Mouse (Mus musculus) myocyte (in vitro differentiated cells): ENCODE measurements around the gene Upk1b. TPM values are rescaled to one million over a fixed set of nuclear protein-coding genes. Genes with fewer than 3 reads are reported as not detected.

Source experiments
- H3K27me3 ChIP-seq: one replicate; pipeline ENCODE4 v1.6.1; 2011; ENCODE audit not compliant: control insufficient read depth, insufficient read depth, insufficient read length
- H3K36me3 ChIP-seq: one replicate; pipeline ENCODE4 v1.6.1; 2011; ENCODE audit not compliant: control insufficient read depth, insufficient read depth
- H3K4me2 ChIP-seq: one replicate; pipeline ENCODE4 v1.6.1; 2011; ENCODE audit warnings: low read depth, control low read depth
- H3K4me3 ChIP-seq: one replicate; pipeline ENCODE4 v1.5.1; 2011; ENCODE audit warnings: mild to moderate bottlenecking, control low read depth, moderate library complexity
- H3K79me2 ChIP-seq: one replicate; pipeline ENCODE4 v1.6.1; 2011; ENCODE audit not compliant: control insufficient read depth, insufficient read depth
- H3ac ChIP-seq: one replicate; pipeline ENCODE4 v1.6.1; 2011; ENCODE audit not compliant: control insufficient read depth, insufficient read length
- CEBPB ChIP-seq: IDR thresholded peaks from 2 replicates; pipeline ENCODE4 v1.6.1; 2011; ENCODE audit warnings: mild to moderate bottlenecking, moderate library complexity; ENCODE audit not compliant: poor library complexity, insufficient read depth, severe bottlenecking
- E2F4 ChIP-seq: IDR thresholded peaks from one replicate; pipeline ENCODE4 v1.6.1; 2011; ENCODE audit warnings: mild to moderate bottlenecking, control low read depth, moderate library complexity; ENCODE audit not compliant: insufficient read depth
- MAX ChIP-seq: IDR thresholded peaks from one replicate; pipeline ENCODE4 v1.6.1; 2011; ENCODE audit warnings: low read depth, mild to moderate bottlenecking, control low read depth
- MYOD1 ChIP-seq, 3 experiments: IDR thresholded peaks; one replicate each; pipeline ENCODE4 v1.6.1; 2011; ENCODE audit warnings: control low read depth in 2 of 3, low read depth in 2 of 3, mild to moderate bottlenecking in 2 of 3, moderate library complexity in 1 of 3; ENCODE audit not compliant: insufficient read length in 2 of 3, control insufficient read depth in 1 of 3
- MYOG ChIP-seq, 3 experiments: IDR thresholded peaks; one replicate each; pipeline ENCODE4 v1.6.1; 2011; ENCODE audit warnings: control low read depth in 2 of 3, low read depth in 2 of 3, mild to moderate bottlenecking in 2 of 3; ENCODE audit not compliant: insufficient read length in 2 of 3, control insufficient read depth in 1 of 3, insufficient read depth in 1 of 3
- POLR2A ChIP-seq: IDR thresholded peaks from one replicate; pipeline ENCODE4 v1.6.1; 2011; ENCODE audit warnings: low read depth, mild to moderate bottlenecking, control low read depth, moderate library complexity; ENCODE audit not compliant: insufficient read length
- POLR2AphosphoS2 ChIP-seq: IDR thresholded peaks from one replicate; pipeline ENCODE4 v1.6.1; 2011; ENCODE audit warnings: low read depth, control low read depth; ENCODE audit not compliant: insufficient read length
- REST ChIP-seq: IDR thresholded peaks from one replicate; pipeline ENCODE4 v1.6.1; 2011; ENCODE audit warnings: mild to moderate bottlenecking, control low read depth, moderate library complexity; ENCODE audit not compliant: insufficient read depth, insufficient read length
- SRF ChIP-seq: IDR thresholded peaks from one replicate; pipeline ENCODE4 v1.6.1; 2011; ENCODE audit warnings: low read depth; ENCODE audit not compliant: control insufficient read depth, insufficient read length
- TCF12 ChIP-seq: IDR thresholded peaks from one replicate; pipeline ENCODE4 v1.6.1; 2011; ENCODE audit warnings: mild to moderate bottlenecking, control low read depth; ENCODE audit not compliant: poor library complexity, insufficient read depth, severe bottlenecking
- TCF3 ChIP-seq: IDR thresholded peaks from one replicate; pipeline ENCODE4 v1.6.1; 2011; ENCODE audit warnings: low read depth, control low read depth; ENCODE audit not compliant: insufficient read length
- USF1 ChIP-seq: IDR thresholded peaks from one replicate; pipeline ENCODE4 v1.6.1; 2011; ENCODE audit warnings: low read depth, mild to moderate bottlenecking, control low read depth, moderate library complexity
- polyA plus RNA-seq: library from polyadenylated mRNA; unstranded; fragments of >200 nt; fragmentation: generic; extraction: Trizol; gene quantifications from one replicate; pipeline ENCODE4 v1.2.1, GENCODE M21; 2012; ENCODE audit warnings: missing spikeins

Upk1b gene
- polyA plus RNA-seq, 1 experiment: 0.44 TPM

GRCm38 (mm10) chr16:38798957-38799450, 1.1 kb downstream of the Upk1b start:
- TF ChIP-seq CEBPB: no peak
- no peak for TF ChIP-seq MAX
- TF ChIP-seq TCF12: no peak
- no peak for TF ChIP-seq POLR2AphosphoS2
- TF ChIP-seq TCF3: no peak
- no peak for TF ChIP-seq USF1
- no peak for TF ChIP-seq MYOD1 (IDR thresholded peaks at IDR 0.05; ENCODE audit: control insufficient read depth in 1 of 3, insufficient read length in 2 of 3, low read depth in 2 of 3)
- no peak for TF ChIP-seq E2F4
- TF ChIP-seq SRF: no peak
- TF ChIP-seq REST: no peak
- TF ChIP-seq POLR2A: no peak
- TF ChIP-seq MYOG (IDR thresholded peaks at IDR 0.05; ENCODE audit: control insufficient read depth in 1 of 3, insufficient read depth in 1 of 3, insufficient read length in 2 of 3, low read depth in 2 of 3): no peak
- H3K4me2 ChIP-seq: no peak overlapping the region
- no peaks in the 10 kb centered on the region for H3K36me3 ChIP-seq

GRCm38 (mm10) chr16:38793120-38793519, 7.0 kb downstream of the Upk1b start:
- H3K4me2 ChIP-seq: peak overlapping the region; percentile 5

More at GRCm38 (mm10) chr16:38798957-38799450, 1.1 kb downstream of the Upk1b start:
- no peak overlapping the region for H3K4me3 ChIP-seq
- H3ac ChIP-seq: no peak overlapping the region
- no peaks in the 10 kb centered on the region for H3K27me3 ChIP-seq
- H3K79me2 ChIP-seq: no peaks in the 10 kb centered on the region

GRCm38 (mm10) chr16:38789966-38790365, 10.2 kb downstream of the Upk1b start:
- Histone ChIP-seq H3K4me2 (no peak overlapping the region), H3K27me3 (no peaks in the 10 kb centered on the region), H3K79me2 (no peaks in the 10 kb centered on the region), H3ac (no peak overlapping the region), H3K4me3 (no peak overlapping the region), H3K36me3 (no peaks in the 10 kb centered on the region)
- TF ChIP-seq POLR2A (no peak), E2F4 (no peak), MYOD1 (IDR thresholded peaks at IDR 0.05; ENCODE audit: control insufficient read depth in 1 of 3, insufficient read length in 2 of 3, low read depth in 2 of 3) (no peak), USF1 (no peak), CEBPB (no peak), TCF12 (no peak), MAX (no peak), SRF (no peak), POLR2AphosphoS2 (no peak), TCF3 (no peak), REST (no peak), MYOG (IDR thresholded peaks at IDR 0.05; ENCODE audit: control insufficient read depth in 1 of 3, insufficient read depth in 1 of 3, insufficient read length in 2 of 3, low read depth in 2 of 3) (no peak)

More at GRCm38 (mm10) chr16:38793120-38793519, 7.0 kb downstream of the Upk1b start:
- no peaks in the 10 kb centered on the region for H3K79me2 ChIP-seq
- no peaks in the 10 kb centered on the region for H3K27me3 ChIP-seq
- H3K4me3 ChIP-seq: no peak overlapping the region
- H3ac ChIP-seq: no peak overlapping the region
- H3K36me3 ChIP-seq: no peaks in the 10 kb centered on the region
- no peak for TF ChIP-seq MYOG (IDR thresholded peaks at IDR 0.05; ENCODE audit: control insufficient read depth in 1 of 3, insufficient read depth in 1 of 3, insufficient read length in 2 of 3, low read depth in 2 of 3)
- no peak for TF ChIP-seq SRF
- no peak for TF ChIP-seq POLR2A
- no peak for TF ChIP-seq TCF12
- no peak for TF ChIP-seq MAX
- TF ChIP-seq TCF3: no peak
- TF ChIP-seq POLR2AphosphoS2: no peak
- TF ChIP-seq USF1: no peak
- no peak for TF ChIP-seq MYOD1 (IDR thresholded peaks at IDR 0.05; ENCODE audit: control insufficient read depth in 1 of 3, insufficient read length in 2 of 3, low read depth in 2 of 3)
- no peak for TF ChIP-seq CEBPB
- no peak for TF ChIP-seq REST
- TF ChIP-seq E2F4: no peak

GRCm38 (mm10) chr16:38789016-38789415, 11.1 kb downstream of the Upk1b start:
- Histone ChIP-seq H3K79me2 (no peaks in the 10 kb centered on the region), H3K36me3 (no peaks in the 10 kb centered on the region)
- TF ChIP-seq POLR2A (no peak), MYOG (IDR thresholded peaks at IDR 0.05; ENCODE audit: control insufficient read depth in 1 of 3, insufficient read depth in 1 of 3, insufficient read length in 2 of 3, low read depth in 2 of 3) (no peak)

GRCm38 (mm10) chr16:38785301-38785700, 14.8 kb downstream of the Upk1b start:
- Histone ChIP-seq H3K36me3 (no peaks in the 10 kb centered on the region), H3K79me2 (no peaks in the 10 kb centered on the region), H3ac (no peak overlapping the region), H3K4me3 (no peak overlapping the region), H3K27me3 (no peaks in the 10 kb centered on the region), H3K4me2 (no peak overlapping the region)
- no peak for TF ChIP-seq MYOD1 (IDR thresholded peaks at IDR 0.05; ENCODE audit: control insufficient read depth in 1 of 3, insufficient read length in 2 of 3, low read depth in 2 of 3)
- no peak for TF ChIP-seq POLR2A
- no peak for TF ChIP-seq CEBPB
- no peak for TF ChIP-seq MAX
- TF ChIP-seq SRF: no peak
- no peak for TF ChIP-seq REST
- no peak for TF ChIP-seq POLR2AphosphoS2
- TF ChIP-seq MYOG (IDR thresholded peaks at IDR 0.05; ENCODE audit: control insufficient read depth in 1 of 3, insufficient read depth in 1 of 3, insufficient read length in 2 of 3, low read depth in 2 of 3): no peak
- no peak for TF ChIP-seq TCF12
- TF ChIP-seq USF1: no peak
- no peak for TF ChIP-seq E2F4
- TF ChIP-seq TCF3: no peak

More at GRCm38 (mm10) chr16:38789016-38789415, 11.1 kb downstream of the Upk1b start:
- no peak overlapping the region for H3K4me2 ChIP-seq
- H3ac ChIP-seq: no peak overlapping the region
- H3K4me3 ChIP-seq: no peak overlapping the region
- no peaks in the 10 kb centered on the region for H3K27me3 ChIP-seq
